Mouse (Mus musculus): ENCODE data around the gene Fam181a.

The Fam181a gene

GRCm38 (mm10) chr12:103310744-103311267 is at the start of gene Fam181a:
Gene Fam181a, plus strand, starts transcription at chr12:103310975.
- DNase-seq (ENCODE audit: low spot score): no peak

GRCm38 (mm10) chr12:103262017-103262865 is 48.5 kb upstream of the Fam181a start:
- DNase-seq (ENCODE audit: low spot score): no peak

- DNase-seq (ENCODE audit: low spot score): no peak
Measured at GRCm38 (mm10) chr12:103266605-103267004, 44.2 kb upstream of the Fam181a start.

GRCm38 (mm10) chr12:103272176-103272575 is 38.6 kb upstream of the Fam181a start:
- DNase-seq (ENCODE audit: low spot score): no peak

- DNase-seq (ENCODE audit: low spot score): no peak
Measured at GRCm38 (mm10) chr12:103273051-103273450, 37.7 kb upstream of the Fam181a start.

- no peak for DNase-seq (ENCODE audit: low spot score)
Measured at GRCm38 (mm10) chr12:103273732-103274131, 37.0 kb upstream of the Fam181a start.

- DNase-seq (ENCODE audit: low spot score): no peak
Measured at GRCm38 (mm10) chr12:103276422-103276821, 34.4 kb upstream of the Fam181a start.

GRCm38 (mm10) chr12:103281491-103281890 is 29.3 kb upstream of the Fam181a start:
- DNase-seq (ENCODE audit: low spot score): no peak

- DNase-seq (ENCODE audit: low spot score): peak; percentile 45
Measured at GRCm38 (mm10) chr12:103281912-103282311, 28.9 kb upstream of the Fam181a start.

- no peak for DNase-seq (ENCODE audit: low spot score)
Measured at GRCm38 (mm10) chr12:103282936-103283335, 27.8 kb upstream of the Fam181a start.

- DNase-seq (ENCODE audit: low spot score): no peak
Measured at GRCm38 (mm10) chr12:103283411-103283810, 27.4 kb upstream of the Fam181a start.

GRCm38 (mm10) chr12:103287276-103287675 is 23.5 kb upstream of the Fam181a start:
- DNase-seq (ENCODE audit: low spot score): no peak

GRCm38 (mm10) chr12:103292366-103292765 is 18.4 kb upstream of the Fam181a start:
- DNase-seq (ENCODE audit: low spot score): no peak

- no peak for DNase-seq (ENCODE audit: low spot score)
Measured at GRCm38 (mm10) chr12:103296292-103296691, 14.5 kb upstream of the Fam181a start.

GRCm38 (mm10) chr12:103300493-103300892 is 10.3 kb upstream of the Fam181a start:
- DNase-seq (ENCODE audit: low spot score): no peak

- DNase-seq (ENCODE audit: low spot score): peak; percentile 64
Measured at GRCm38 (mm10) chr12:103301645-103302044, 9.1 kb upstream of the Fam181a start.

- no peak for DNase-seq (ENCODE audit: low spot score)
Measured at GRCm38 (mm10) chr12:103302960-103303359, 7.8 kb upstream of the Fam181a start.

GRCm38 (mm10) chr12:103306224-103306623 is 4.6 kb upstream of the Fam181a start:
- no peak for DNase-seq (ENCODE audit: low spot score)

GRCm38 (mm10) chr12:103306720-103307119 is 4.1 kb upstream of the Fam181a start:
- DNase-seq (ENCODE audit: low spot score): peak; percentile 50

- no peak for DNase-seq (ENCODE audit: low spot score)
Measured at GRCm38 (mm10) chr12:103311921-103312320, 1.1 kb downstream of the Fam181a start.

- DNase-seq (ENCODE audit: low spot score): no peak
Measured at GRCm38 (mm10) chr12:103313274-103313673, 2.5 kb downstream of the Fam181a start.

- DNase-seq (ENCODE audit: low spot score): no peak
Measured at GRCm38 (mm10) chr12:103313871-103314639, 3.3 kb downstream of the Fam181a start.
